Mouse (Mus musculus): ENCODE data around the gene Rab11fip3. TPM values are rescaled to one million over a fixed set of nuclear protein-coding genes. Genes with fewer than 3 reads are reported as not detected.
A peak's percentile ranks its signal among the peaks of the same experiment; 100 is the strongest.

The Rab11fip3 gene
- polyA plus RNA-seq, 1 experiment = 4.0 TPM

GRCm38 (mm10) chr17:25984066-25984465, 85.3 kb downstream of the Rab11fip3 start:
- no peak for TF ChIP-seq FLI1 (IDR thresholded peaks at IDR 0.05; ENCODE audit: low read length)
- no peak for TF ChIP-seq GATA1 (IDR thresholded peaks at IDR 0.05; ENCODE audit: borderline replicate concordance, low read length)
- H3K4me3 ChIP-seq (replicated peaks) = no peak overlapping the region
- H3K36me3 ChIP-seq (replicated peaks; ENCODE audit: low read length) = peaks cover 4% of the 10 kb centered on the region
- H3K9me3 ChIP-seq = no peaks in the 10 kb centered on the region
- H3K27me3 ChIP-seq (replicated peaks) = peaks cover 17% of the 10 kb centered on the region
- H3K4me1 ChIP-seq = peaks cover 64% of the 10 kb centered on the region

DNA sequence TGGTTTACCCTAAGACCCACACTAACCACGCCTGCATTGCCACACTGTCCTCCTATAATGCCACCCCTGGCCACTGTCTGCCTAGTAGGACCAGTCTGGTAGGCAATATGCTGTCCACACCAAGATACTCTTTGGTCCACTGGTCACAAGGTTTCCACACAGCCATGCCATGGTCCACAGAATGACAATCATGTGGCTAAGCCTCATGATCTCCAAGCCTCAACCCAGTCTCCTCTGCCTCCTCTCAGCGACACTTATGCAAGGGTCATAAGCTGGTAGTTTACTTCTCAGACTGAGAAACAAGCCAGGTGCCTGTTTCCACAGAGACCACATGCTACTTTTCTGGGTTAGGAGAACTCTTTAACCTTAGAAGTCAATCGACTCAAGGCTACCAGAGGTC, 86.4 kb downstream of the Rab11fip3 start:
- peaks cover 73% of the 10 kb centered on the region for H3K4me1 ChIP-seq
- H3K36me3 ChIP-seq (replicated peaks; ENCODE audit: low read length) = peaks cover 7% of the 10 kb centered on the region
- H3K9me3 ChIP-seq = no peaks in the 10 kb centered on the region
- TF ChIP-seq FLI1 (IDR thresholded peaks at IDR 0.05; ENCODE audit: low read length) (no peak), GATA1 (IDR thresholded peaks at IDR 0.05; ENCODE audit: borderline replicate concordance, low read length) (no peak)
- peaks cover 17% of the 10 kb centered on the region for H3K27me3 ChIP-seq (replicated peaks)
- peak overlapping the region; percentile 55 for H3K4me3 ChIP-seq (replicated peaks)

GRCm38 (mm10) chr17:25980854-25981253, 88.5 kb downstream of the Rab11fip3 start:
- Histone ChIP-seq H3K27me3 (replicated peaks) (peaks cover 10% of the 10 kb centered on the region), H3K4me1 (peaks cover 75% of the 10 kb centered on the region), H3K9me3 (no peaks in the 10 kb centered on the region), H3K4me3 (replicated peaks) (no peak overlapping the region), H3K36me3 (replicated peaks; ENCODE audit: low read length) (peaks cover 9% of the 10 kb centered on the region)
- TF ChIP-seq FLI1 (IDR thresholded peaks at IDR 0.05; ENCODE audit: low read length) (no peak), GATA1 (IDR thresholded peaks at IDR 0.05; ENCODE audit: borderline replicate concordance, low read length) (no peak)

DNA sequence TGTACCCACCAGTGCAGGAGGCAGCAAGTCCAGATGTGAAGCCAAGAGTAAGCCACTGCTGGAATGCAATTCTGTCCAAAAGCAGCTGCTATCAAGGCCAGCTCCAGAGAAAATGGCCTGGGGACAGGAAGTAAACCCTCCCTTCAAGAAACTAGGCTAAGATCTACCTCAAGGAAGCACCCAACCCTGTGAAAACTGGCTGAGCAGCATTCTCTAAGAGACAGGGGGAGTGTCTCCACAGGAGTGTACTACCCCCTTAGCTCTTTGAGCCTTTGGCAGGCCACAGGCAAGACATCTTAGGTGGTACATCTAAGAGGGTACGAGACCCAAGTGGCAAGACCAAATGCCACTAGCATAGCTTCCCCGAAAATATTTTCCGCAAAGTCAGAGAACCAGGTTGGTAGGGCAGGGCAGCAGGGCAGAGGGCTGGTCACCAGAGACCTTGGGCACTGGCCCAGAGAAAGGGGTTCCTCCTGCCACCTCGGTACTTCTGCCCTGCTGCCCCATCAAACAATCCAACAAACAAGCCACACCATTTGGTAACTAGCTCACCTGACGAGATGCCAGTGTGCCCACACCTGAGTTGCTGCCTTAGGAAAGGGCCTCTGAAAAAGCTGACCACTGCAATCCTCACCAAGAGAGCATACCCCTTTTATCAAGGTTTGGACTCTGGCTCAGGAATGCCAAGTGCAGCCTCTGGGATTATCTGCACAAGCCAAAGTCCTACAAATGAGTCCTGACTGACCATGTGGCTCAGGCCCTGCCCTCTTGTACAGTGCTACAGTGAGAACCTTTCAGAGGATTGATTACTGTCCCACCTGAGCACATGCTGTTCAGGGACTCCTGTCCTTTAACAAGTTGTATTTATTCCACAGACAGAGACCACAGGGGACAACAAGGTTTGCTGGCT, 89.3 kb downstream of the Rab11fip3 start:
- H3K9me3 ChIP-seq = no peaks in the 10 kb centered on the region
- peaks cover 10% of the 10 kb centered on the region for H3K27me3 ChIP-seq (replicated peaks)
- no peak for TF ChIP-seq GATA1 (IDR thresholded peaks at IDR 0.05; ENCODE audit: borderline replicate concordance, low read length)
- no peak for TF ChIP-seq FLI1 (IDR thresholded peaks at IDR 0.05; ENCODE audit: low read length)
- peaks cover 9% of the 10 kb centered on the region for H3K36me3 ChIP-seq (replicated peaks; ENCODE audit: low read length)
- peaks cover 71% of the 10 kb centered on the region for H3K4me1 ChIP-seq
- H3K4me3 ChIP-seq (replicated peaks) = no peak overlapping the region

DNA sequence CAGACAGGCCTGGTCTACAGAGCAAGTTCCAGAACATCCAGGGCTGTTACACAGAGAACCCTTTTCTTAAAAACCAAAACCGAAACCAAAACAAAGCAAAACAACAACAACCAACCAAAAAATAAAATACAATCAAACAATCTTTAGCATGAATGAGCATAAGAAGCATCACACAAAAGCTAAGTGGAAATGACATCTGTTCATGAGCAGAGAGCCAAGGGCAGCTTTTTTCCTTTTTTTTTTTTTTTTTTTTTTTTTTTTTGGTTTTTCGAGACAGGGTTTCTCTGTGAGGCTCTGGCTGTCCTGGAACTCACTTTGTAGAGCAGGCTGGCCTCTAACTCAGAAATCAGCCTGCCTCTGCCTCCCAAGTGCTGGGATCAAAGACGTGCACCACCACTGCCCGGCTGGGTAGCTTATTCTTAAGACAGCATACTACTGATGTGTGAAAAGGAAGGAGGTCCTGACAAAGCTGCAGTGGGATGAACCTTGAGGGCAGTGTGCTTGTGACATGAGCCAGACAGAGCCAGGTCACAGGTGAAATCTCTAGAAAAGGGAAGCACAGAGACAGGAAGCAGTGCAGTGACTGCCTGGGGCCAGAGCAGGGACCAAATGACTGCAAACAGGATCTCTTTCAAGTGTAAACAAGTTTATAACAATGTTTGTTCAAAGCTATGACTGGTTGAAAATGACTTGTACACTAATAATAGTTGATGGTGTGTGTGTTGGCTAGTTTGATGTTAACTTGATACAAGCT, 98.2 kb downstream of the Rab11fip3 start:
- peaks cover 32% of the 10 kb centered on the region for H3K4me1 ChIP-seq
- no peaks in the 10 kb centered on the region for H3K9me3 ChIP-seq
- H3K4me3 ChIP-seq (replicated peaks) = no peak overlapping the region
- TF ChIP-seq GATA1 (IDR thresholded peaks at IDR 0.05; ENCODE audit: borderline replicate concordance, low read length) = no peak
- TF ChIP-seq FLI1 (IDR thresholded peaks at IDR 0.05; ENCODE audit: low read length) = no peak
- peaks cover 11% of the 10 kb centered on the region for H3K36me3 ChIP-seq (replicated peaks; ENCODE audit: low read length)
- no peaks in the 10 kb centered on the region for H3K27me3 ChIP-seq (replicated peaks)

DNA sequence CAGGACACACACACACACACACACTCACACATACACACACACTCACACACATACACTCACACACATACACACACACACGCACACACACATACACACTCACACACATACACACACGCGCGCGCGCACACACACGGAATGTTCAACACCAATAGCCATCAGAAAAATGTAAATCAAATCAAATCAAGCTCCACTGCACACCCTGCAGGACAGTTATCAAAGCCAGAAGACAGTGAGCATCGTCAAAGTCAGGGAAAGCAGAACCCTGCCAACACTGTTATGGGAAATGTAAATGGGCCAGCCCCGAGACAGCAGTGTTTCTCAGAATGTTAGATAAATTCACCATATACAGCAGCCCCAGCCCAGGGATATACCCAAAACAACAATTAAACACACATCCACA, 98.9 kb downstream of the Rab11fip3 start:
- peaks cover 12% of the 10 kb centered on the region for H3K36me3 ChIP-seq (replicated peaks; ENCODE audit: low read length)
- H3K4me1 ChIP-seq = peaks cover 32% of the 10 kb centered on the region
- no peaks in the 10 kb centered on the region for H3K27me3 ChIP-seq (replicated peaks)

DNA sequence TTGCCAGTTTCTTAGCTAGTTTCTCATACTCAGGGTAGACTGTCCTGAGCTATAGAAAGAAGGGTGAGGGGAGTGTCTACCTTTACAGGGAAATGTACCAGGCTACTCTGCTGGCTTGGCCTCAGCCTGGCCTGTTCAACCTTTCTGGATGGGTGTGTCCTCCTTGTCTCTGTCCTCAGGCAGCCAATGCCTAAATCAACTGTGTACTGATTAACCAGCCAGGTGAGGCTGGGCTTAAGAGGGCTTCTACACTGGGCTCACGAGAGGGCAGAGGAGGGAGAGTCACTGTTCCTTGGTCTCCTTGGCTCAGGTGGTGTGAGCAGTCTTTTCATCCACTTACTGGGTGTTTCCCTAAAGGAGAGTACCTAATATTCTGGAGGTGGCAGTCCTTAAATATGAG, 101.2 kb downstream of the Rab11fip3 start:
- Histone ChIP-seq H3K4me1 (peaks cover 42% of the 10 kb centered on the region), H3K27me3 (replicated peaks) (no peaks in the 10 kb centered on the region), H3K9me3 (no peaks in the 10 kb centered on the region), H3K36me3 (replicated peaks; ENCODE audit: low read length) (peaks cover 35% of the 10 kb centered on the region), H3K4me3 (replicated peaks) (no peak overlapping the region)
- TF ChIP-seq FLI1 (IDR thresholded peaks at IDR 0.05; ENCODE audit: low read length) (no peak), GATA1 (IDR thresholded peaks at IDR 0.05; ENCODE audit: borderline replicate concordance, low read length) (no peak)

More for the DNA sequence above, 98.9 kb downstream of the Rab11fip3 start:
- Histone ChIP-seq H3K9me3 (no peaks in the 10 kb centered on the region), H3K4me3 (replicated peaks) (peak overlapping the region; percentile 5)
- TF ChIP-seq FLI1 (IDR thresholded peaks at IDR 0.05; ENCODE audit: low read length) (no peak), GATA1 (IDR thresholded peaks at IDR 0.05; ENCODE audit: borderline replicate concordance, low read length) (no peak)

- no peaks in the 10 kb centered on the region for H3K9me3 ChIP-seq
- H3K4me3 ChIP-seq (replicated peaks) = no peak overlapping the region
- H3K4me1 ChIP-seq = peaks cover 42% of the 10 kb centered on the region
- no peak for TF ChIP-seq GATA1 (IDR thresholded peaks at IDR 0.05; ENCODE audit: borderline replicate concordance, low read length)
- no peak for TF ChIP-seq FLI1 (IDR thresholded peaks at IDR 0.05; ENCODE audit: low read length)
- H3K27me3 ChIP-seq (replicated peaks) = no peaks in the 10 kb centered on the region
- peaks cover 35% of the 10 kb centered on the region for H3K36me3 ChIP-seq (replicated peaks; ENCODE audit: low read length)
These were observed 101.7 kb downstream of the Rab11fip3 start for GRCm38 (mm10) chr17:25967652-25968051.

DNA sequence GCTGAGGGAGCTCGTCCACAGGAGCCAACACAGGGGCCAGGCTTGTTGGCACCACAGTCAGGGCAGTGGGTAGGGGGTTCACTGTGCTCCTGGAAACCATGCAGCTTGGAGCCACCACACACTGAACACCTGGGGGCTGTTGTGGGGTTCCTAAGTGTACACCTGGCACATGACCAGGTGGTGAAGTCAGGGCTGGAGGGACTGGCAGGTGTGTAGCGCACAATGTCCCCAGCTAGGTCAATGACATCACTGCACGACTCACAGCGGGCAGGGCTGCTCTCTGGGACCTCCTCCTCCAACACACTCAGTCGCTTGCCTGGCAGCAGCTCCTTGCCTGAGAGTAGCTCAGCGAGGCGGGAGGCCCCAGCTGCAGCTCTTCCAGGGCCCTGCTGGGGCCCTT, 105.1 kb downstream of the Rab11fip3 start:
- TF ChIP-seq GATA1 (IDR thresholded peaks at IDR 0.05; ENCODE audit: borderline replicate concordance, low read length) (no peak), FLI1 (IDR thresholded peaks at IDR 0.05; ENCODE audit: low read length) (no peak)
- H3K4me1 ChIP-seq = peaks cover 46% of the 10 kb centered on the region
- H3K27me3 ChIP-seq (replicated peaks) = no peaks in the 10 kb centered on the region
- H3K9me3 ChIP-seq = no peaks in the 10 kb centered on the region
- H3K4me3 ChIP-seq (replicated peaks) = no peak overlapping the region
- H3K36me3 ChIP-seq (replicated peaks; ENCODE audit: low read length) = peaks cover 64% of the 10 kb centered on the region
